Mouse (Mus musculus): ENCODE measurements around the gene Ccdc180. TPM values are rescaled to one million over a fixed set of nuclear protein-coding genes. Genes with fewer than 3 reads are reported as not detected.
A peak's percentile ranks its signal among the peaks of the same experiment; 100 is the strongest.

Ccdc180 gene
- polyA plus RNA-seq, 1 experiment, result 0.32 TPM

DNA sequence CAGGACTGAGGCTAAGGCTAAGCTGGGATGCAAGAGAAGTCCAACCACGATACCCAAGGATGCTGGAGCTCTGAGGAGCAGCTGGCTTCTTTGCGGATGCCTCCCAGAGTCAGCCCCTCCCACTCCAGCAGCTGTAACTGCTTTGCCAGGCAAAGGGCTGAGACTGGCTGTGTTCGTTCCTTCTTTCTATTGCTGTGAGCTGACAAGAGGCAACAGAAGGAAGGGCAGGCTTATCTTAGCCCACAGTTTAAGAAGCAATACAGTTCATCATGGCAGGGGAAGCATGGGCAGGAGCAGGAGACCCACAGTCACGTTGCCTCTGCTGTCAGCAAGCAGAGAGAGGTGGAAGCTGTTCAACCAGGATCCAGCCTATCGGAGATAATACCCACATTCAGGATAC lies 28.9 kb upstream of the Ccdc180 start:
- H3K27ac ChIP-seq (ENCODE audit: insufficient read depth, low read depth, low read length), result no peak overlapping the region
- TF ChIP-seq POLR2A (IDR thresholded peaks at IDR 0.05; ENCODE audit: borderline replicate concordance, low read depth, low read length) (no peak), CTCF (IDR thresholded peaks at IDR 0.05; ENCODE audit: low read depth, low read length) (no peak)
- no peak overlapping the region for H3K4me3 ChIP-seq (ENCODE audit: insufficient read depth, low read length)
- H3K4me1 ChIP-seq (ENCODE audit: control insufficient read depth, insufficient read depth, low read length), result peaks cover 4% of the 10 kb centered on the region

DNA sequence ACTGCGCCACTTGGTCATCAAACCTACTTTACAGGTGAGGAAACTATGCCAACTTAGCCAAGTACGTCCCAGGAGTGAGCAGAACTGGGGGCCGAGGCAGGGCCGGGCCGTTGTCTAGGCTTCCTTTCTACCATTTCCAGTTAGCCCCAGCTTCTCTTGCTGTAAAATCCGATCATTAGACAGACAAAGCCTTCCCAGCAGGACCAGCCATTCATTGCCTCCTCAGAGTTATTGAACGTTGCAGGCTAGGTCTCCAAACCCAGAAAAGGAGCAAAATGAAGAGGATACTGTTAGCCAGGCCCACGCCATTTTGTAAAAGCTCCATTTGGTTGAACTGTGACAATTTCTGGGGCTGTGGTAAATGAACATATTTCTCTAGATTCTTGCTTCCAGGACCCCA lies 22.7 kb upstream of the Ccdc180 start:
- no peak for TF ChIP-seq CTCF (IDR thresholded peaks at IDR 0.05; ENCODE audit: low read depth, low read length)
- no peak for TF ChIP-seq POLR2A (IDR thresholded peaks at IDR 0.05; ENCODE audit: borderline replicate concordance, low read depth, low read length)
- no peak overlapping the region for H3K4me3 ChIP-seq (ENCODE audit: insufficient read depth, low read length)
- H3K4me1 ChIP-seq (ENCODE audit: control insufficient read depth, insufficient read depth, low read length), result peaks cover 7% of the 10 kb centered on the region
- H3K27ac ChIP-seq (ENCODE audit: insufficient read depth, low read depth, low read length), result no peak overlapping the region

DNA sequence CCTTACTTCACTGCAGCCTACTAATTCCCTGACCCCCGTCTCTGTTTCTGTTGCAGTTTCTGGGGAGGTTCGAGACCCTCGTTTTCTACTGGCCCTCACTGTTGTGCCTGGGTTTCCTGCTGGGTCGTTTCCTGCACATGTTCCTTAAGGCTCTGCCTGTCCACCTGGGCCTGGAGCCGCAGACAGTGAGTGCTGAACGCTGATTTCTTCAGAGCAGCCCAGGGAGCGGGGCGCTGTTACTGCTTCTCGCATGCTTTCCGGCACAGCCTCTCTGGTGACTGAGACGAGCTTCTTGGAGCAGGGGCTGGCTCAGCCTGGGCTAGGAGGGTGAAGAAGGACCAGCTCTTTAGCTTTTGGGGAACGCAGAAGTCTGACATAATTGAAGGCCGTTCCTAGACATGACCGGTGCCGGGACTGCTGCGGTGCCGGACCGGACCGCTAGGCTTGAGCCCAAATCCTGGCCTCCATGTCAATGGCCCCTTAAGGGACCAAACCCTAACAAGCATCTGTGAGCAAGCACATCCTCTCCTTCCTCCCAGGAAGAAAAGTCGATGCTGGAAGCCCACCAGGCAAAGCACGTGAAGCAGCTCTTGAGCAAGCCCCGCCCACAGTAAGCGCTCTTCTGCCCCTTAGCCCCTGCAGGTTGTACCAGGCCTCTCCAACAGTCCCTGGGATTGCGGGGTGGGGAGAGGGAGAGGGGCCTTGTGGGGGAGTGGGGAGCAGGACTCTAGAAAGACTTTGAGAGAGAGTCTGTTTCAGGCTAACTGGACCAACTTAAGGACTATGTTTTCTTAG lies 20.9 kb upstream of the Ccdc180 start:
- no peak for TF ChIP-seq CTCF (IDR thresholded peaks at IDR 0.05; ENCODE audit: low read depth, low read length)
- TF ChIP-seq POLR2A (IDR thresholded peaks at IDR 0.05; ENCODE audit: borderline replicate concordance, low read depth, low read length), result no peak
- H3K4me3 ChIP-seq (ENCODE audit: insufficient read depth, low read length), result no peak overlapping the region
- H3K27ac ChIP-seq (ENCODE audit: insufficient read depth, low read depth, low read length), result no peak overlapping the region
- peaks cover 4% of the 10 kb centered on the region; the same call in 1 of the 2 replicates for H3K4me1 ChIP-seq (ENCODE audit: control insufficient read depth, insufficient read depth, low read length)

DNA sequence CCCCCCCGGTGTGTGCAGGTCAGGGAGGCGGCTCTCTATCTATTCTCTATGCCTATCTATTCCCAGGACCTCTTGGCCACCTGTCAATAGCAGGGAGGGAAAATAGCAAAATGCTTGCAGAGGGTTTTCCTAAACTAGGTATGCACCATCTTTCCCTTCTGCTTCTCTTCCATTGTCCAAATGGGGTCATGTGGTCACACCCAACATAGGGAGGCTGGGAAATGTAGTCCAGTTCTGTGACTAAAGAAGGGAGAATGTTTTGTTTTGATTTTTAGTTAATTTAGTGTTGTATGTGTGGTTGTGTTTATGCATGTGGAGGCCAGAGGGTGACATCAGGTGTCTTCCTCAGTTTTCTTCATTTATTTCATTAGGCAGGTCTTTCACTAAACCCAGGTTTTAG lies 18.0 kb upstream of the Ccdc180 start:
- TF ChIP-seq POLR2A (IDR thresholded peaks at IDR 0.05; ENCODE audit: borderline replicate concordance, low read depth, low read length) (no peak), CTCF (IDR thresholded peaks at IDR 0.05; ENCODE audit: low read depth, low read length) (no peak)
- H3K27ac ChIP-seq (ENCODE audit: insufficient read depth, low read depth, low read length), result no peak overlapping the region
- no peak overlapping the region for H3K4me3 ChIP-seq (ENCODE audit: insufficient read depth, low read length)
- peaks cover 4% of the 10 kb centered on the region; the same call in 1 of the 2 replicates for H3K4me1 ChIP-seq (ENCODE audit: control insufficient read depth, insufficient read depth, low read length)

DNA sequence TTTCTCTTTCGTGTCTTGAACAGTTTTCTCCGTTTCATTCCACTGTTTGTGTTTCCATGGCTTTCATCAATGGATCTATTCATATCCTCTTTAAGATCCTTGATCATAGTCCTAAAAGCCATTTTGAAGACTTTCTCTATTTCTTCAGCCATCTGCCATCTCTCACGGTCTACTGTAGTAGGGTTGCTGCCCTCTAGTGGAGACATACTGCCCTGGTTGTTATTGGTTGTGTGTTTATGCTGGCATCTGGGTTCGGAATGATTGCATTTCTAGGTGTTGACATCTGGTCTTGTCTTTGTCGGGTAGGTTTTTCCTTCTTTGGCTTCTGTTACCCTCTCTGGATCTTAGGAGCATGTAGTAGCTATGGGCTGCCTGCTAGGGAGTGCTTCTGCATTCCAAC lies 11.2 kb upstream of the Ccdc180 start:
- H3K4me3 ChIP-seq (ENCODE audit: insufficient read depth, low read length), result no peak overlapping the region
- TF ChIP-seq POLR2A (IDR thresholded peaks at IDR 0.05; ENCODE audit: borderline replicate concordance, low read depth, low read length) (no peak), CTCF (IDR thresholded peaks at IDR 0.05; ENCODE audit: low read depth, low read length) (no peak)
- peaks cover 12% of the 10 kb centered on the region for H3K4me1 ChIP-seq (ENCODE audit: control insufficient read depth, insufficient read depth, low read length)
- no peak overlapping the region for H3K27ac ChIP-seq (ENCODE audit: insufficient read depth, low read depth, low read length)

DNA sequence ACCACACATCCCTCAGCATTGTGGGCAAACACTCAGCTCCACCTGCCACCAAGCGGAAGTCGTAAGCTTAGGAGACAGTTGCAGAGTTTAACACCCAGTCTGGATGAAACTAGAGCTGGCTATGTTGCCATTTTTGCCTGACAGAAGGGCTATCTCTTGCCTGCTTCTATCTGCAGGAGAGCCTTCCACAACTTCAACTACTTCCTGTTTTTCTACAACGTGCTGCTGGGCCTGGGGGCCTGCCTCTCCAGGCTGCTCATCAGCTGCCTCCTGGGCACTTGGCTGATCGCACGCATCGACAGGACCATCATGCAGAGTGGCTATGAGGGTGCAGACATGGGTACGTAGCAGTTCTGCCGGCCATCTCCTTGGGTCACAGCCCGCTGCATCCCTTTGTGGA lies 7.6 kb upstream of the Ccdc180 start:
- peaks cover 12% of the 10 kb centered on the region for H3K4me1 ChIP-seq (ENCODE audit: control insufficient read depth, insufficient read depth, low read length)
- H3K27ac ChIP-seq (ENCODE audit: insufficient read depth, low read depth, low read length), result no peak overlapping the region
- no peak overlapping the region for H3K4me3 ChIP-seq (ENCODE audit: insufficient read depth, low read length)
- TF ChIP-seq CTCF (IDR thresholded peaks at IDR 0.05; ENCODE audit: low read depth, low read length), result no peak
- no peak for TF ChIP-seq POLR2A (IDR thresholded peaks at IDR 0.05; ENCODE audit: borderline replicate concordance, low read depth, low read length)

DNA sequence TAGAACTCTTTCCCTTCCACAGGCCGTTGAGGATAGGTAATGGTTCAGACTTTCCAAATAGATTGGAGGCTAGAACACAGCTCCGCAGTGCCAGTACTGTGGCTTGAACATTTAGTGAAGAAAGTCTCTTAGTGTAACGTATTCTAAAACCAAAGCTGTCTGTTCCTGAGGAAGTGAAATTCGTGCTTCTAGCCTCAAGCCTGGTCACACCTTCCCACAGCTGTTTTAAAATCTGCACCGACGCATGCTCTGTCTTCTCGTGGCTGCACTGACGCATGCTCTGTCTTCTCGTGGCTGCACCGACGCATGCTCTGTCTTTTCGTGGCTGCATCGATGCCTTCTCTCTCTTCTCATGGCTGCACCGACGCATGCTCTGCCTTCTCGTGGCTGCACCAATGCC lies 6.9 kb upstream of the Ccdc180 start:
- TF ChIP-seq CTCF (IDR thresholded peaks at IDR 0.05; ENCODE audit: low read depth, low read length) (no peak), POLR2A (IDR thresholded peaks at IDR 0.05; ENCODE audit: borderline replicate concordance, low read depth, low read length) (no peak)
- Histone ChIP-seq H3K27ac (ENCODE audit: insufficient read depth, low read depth, low read length) (no peak overlapping the region), H3K4me1 (ENCODE audit: control insufficient read depth, insufficient read depth, low read length) (peaks cover 12% of the 10 kb centered on the region), H3K4me3 (ENCODE audit: insufficient read depth, low read length) (no peak overlapping the region)

DNA sequence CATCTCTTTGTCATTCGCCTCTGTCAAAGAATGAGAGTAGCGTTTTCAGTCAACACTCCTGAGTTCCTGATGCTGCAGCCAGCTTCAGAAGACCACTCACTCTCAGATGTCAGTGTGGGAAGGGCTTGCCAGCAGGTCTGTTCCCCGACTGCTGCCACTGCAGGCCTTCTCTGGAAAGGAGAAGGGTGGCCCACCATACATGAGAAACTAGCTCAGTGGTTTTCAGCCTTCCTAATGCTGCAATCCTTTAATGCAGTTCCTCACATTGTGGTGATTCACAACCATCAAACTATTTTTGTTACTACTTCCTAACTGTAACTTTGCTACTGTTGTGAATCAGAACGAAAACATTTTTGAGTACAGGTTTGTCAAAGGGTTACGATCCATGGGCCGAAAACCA lies 616 bp upstream of the Ccdc180 start:
- H3K4me3 ChIP-seq (ENCODE audit: insufficient read depth, low read length), result no peak overlapping the region
- TF ChIP-seq CTCF (IDR thresholded peaks at IDR 0.05; ENCODE audit: low read depth, low read length), result no peak
- no peak for TF ChIP-seq POLR2A (IDR thresholded peaks at IDR 0.05; ENCODE audit: borderline replicate concordance, low read depth, low read length)
- H3K27ac ChIP-seq (ENCODE audit: insufficient read depth, low read depth, low read length), result peak overlapping the region; percentile 80
- peaks cover 13% of the 10 kb centered on the region for H3K4me1 ChIP-seq (ENCODE audit: control insufficient read depth, insufficient read depth, low read length)

DNA sequence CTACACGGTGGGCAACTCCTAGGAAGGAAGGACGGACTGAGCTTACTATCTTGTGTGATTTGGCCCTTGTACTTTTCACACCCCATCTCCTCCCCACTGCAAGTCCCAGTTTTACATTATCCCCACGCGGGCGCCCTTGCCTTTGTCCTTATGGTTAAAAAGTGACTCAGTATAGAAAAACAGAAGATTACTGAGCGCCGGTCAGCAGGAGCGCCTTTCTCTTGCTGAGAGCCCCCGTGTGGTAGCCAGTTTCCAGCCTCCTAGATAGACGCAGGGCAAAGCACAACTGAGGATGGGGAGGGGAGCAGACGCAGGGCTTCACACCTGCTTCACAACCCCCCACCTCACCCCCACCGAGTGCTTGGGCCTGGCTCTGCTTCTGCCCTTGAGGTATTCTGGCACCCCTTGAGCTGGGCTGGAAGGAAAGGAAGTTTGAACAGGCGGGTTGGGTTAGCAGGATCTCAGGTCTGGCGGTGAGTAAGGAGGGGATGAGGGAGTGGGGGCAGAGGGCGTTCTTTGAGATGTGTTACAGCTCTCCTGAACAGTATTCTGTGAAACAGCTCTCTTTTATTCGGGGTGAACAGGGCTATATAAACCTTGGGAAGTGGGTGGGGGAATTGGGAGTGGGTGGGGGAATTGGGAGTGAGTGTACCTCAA lies 6.5 kb downstream of the Ccdc180 start:
- Histone ChIP-seq H3K27ac (ENCODE audit: insufficient read depth, low read depth, low read length) (no peak overlapping the region), H3K4me1 (ENCODE audit: control insufficient read depth, insufficient read depth, low read length) (no peaks in the 10 kb centered on the region), H3K4me3 (ENCODE audit: insufficient read depth, low read length) (no peak overlapping the region)
- TF ChIP-seq CTCF (IDR thresholded peaks at IDR 0.05; ENCODE audit: low read depth, low read length), result no peak
- no peak for TF ChIP-seq POLR2A (IDR thresholded peaks at IDR 0.05; ENCODE audit: borderline replicate concordance, low read depth, low read length)

DNA sequence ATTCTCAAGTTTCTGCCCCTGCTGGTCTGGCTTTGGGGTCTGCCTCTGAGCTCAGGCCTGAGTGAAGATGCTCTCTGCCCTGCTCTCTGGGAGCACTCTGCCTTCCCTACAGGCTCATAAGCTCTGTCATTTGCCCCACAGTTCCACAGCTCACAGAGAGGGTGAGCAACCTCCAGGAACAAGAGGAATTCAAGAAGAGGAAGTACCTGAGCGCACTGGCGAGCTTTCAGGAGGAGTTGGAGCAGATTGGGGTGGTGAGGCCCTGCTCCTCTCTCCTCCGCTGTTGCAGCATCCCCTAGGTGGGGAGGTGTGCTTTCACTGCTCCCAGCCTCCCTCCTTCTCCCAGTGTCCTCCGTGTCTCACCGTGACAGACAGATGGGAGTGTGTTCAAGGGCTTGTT lies 8.3 kb downstream of the Ccdc180 start:
- no peak for TF ChIP-seq POLR2A (IDR thresholded peaks at IDR 0.05; ENCODE audit: borderline replicate concordance, low read depth, low read length)
- TF ChIP-seq CTCF (IDR thresholded peaks at IDR 0.05; ENCODE audit: low read depth, low read length), result no peak
- Histone ChIP-seq H3K4me3 (ENCODE audit: insufficient read depth, low read length) (no peak overlapping the region), H3K4me1 (ENCODE audit: control insufficient read depth, insufficient read depth, low read length) (no peaks in the 10 kb centered on the region), H3K27ac (ENCODE audit: insufficient read depth, low read depth, low read length) (no peak overlapping the region)

All from bone marrow macrophage, adult 2 months (primary cell).